Mouse (Mus musculus) adrenal gland, postnatal 14 days (tissue): ENCODE results near the gene Sdhd. TPM values are rescaled to one million over a fixed set of nuclear protein-coding genes. Genes with fewer than 3 reads are reported as not detected.
A peak's percentile ranks its signal among the peaks of the same experiment; 100 is the strongest.

ENCODE experiments used
- DNase-seq: peaks from one replicate; pipeline ENCODE4 v3.0.0; 2021; ENCODE audit warnings: mixed read lengths
- total RNA-seq: library from RNA; stranded (reverse); gene quantifications from 2 replicates; pipeline ENCODE4 v1.2.3, GENCODE M21; 2021

Gene Sdhd
- total RNA-seq, 1 experiment from 2014 or later: 565 TPM

GRCm38 (mm10) chr9:50590856-50591518, 12.6 kb downstream of the Sdhd start:
- DNase-seq: peak; percentile 50

- no peak for DNase-seq
Measured at GRCm38 (mm10) chr9:50586955-50587354, 16.7 kb downstream of the Sdhd start.

DNA sequence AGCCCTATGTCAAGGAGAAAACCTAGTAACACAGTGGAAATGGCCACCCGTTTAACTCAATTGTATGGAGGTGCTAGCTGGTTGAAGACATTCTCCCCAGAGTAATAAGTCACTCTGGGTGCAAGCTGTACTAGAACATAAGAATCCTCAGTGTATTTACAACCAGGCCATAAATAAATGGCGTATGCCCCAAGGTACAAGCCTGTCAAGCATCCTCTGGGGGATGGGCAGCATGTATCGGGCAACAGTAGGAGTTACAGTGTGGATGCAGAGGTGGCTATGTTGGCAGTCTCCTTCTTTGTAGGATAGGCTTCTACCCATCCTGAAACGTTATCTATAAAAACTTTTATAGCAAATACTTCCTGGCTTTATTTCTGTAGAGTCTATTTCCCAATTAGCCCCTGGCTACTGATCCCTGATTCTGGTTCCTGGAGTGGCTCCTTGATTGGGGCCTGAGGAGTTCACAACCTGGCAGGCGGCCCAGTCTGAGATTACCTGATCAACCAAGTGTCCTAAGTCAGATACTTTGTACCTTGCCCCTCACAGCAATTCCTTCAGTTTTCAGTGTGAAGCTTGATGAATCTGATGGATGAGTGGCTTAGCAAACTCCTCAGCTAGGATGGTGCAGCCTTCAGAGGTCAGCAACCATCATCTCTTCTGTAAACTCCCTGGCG, 18.3 kb downstream of the Sdhd start:
- no peak for DNase-seq

DNA sequence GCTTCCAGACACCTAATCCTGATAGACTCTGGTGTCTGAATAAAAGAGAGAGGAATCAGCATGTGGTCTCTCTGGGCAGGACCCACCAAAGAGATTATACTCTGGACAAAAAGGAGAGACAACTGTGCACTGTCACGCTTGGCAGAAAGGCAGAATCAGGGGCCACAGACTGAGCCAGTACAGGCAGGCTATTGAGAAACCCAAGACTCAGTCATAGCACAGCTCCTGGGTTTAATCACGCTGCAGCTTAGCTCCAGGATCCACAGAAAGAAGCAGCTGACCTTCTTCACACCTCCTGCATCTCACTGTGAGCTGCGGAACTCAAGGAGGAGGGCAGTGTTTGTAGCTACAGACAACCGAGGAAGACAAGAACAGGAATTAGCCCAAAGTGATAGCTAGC, 23.2 kb downstream of the Sdhd start:
- DNase-seq: no peak

- no peak for DNase-seq
Measured at GRCm38 (mm10) chr9:50569599-50570525, 33.8 kb downstream of the Sdhd start.

DNA sequence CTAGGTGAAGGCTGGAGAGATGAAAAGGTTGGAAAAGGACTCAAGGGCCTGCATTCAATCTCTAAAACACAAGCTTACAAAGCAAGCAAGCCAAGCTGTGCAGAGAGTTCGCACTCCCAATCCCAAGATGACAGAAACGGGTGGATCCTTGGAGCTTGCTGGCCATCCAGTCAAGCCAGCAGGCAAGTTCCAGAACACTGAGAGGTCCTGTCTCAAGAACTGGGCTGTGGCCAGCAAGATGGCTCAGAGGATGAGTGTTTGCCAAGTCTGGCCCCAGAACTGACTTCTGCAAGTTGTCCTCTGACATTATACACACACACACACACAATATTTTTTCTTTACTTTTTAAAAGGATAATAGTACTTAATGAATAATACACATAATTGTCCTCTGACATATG, 35.7 kb downstream of the Sdhd start:
- no peak for DNase-seq

DNA sequence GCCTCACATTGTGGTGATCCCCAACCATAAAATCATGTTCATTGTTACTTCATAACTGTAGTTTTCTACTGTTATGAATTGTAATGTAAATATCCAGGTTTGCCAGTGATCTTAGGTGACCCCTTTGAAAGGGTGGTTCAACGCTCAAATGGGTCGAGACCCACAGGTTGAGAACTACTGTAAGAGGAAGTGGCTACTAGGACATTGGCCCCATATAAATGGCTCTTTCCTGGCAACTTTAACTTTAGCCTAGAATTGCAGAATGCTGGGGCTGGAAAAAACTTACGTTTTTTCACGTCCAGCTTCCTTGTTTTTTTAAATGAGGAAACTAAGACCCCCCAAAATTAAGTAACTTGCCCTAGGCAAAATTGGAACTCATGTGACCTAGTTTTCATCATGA, 36.2 kb downstream of the Sdhd start:
- DNase-seq: no peak

DNA sequence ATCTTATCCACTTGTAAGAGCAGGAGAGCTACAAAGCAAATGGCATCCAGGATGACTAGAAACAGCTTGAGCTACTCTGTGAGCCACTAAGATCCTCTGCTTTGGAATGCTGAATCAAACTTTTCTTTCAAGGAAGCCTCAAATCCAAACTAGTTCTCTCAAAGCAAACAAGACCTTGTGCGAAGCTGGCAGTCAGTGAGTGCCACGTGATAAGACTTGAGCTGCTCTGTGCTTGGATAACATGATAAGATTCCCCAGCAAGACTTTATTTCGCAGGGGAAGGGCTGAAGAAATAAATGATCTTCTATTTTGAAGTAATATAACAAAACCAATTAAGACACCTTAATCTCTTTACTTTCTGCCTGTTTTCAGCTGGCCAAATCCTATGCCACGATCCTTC, 37.7 kb downstream of the Sdhd start:
- DNase-seq: no peak

- peak; percentile 10 for DNase-seq
Measured at GRCm38 (mm10) chr9:50565173-50565572, 38.4 kb downstream of the Sdhd start.

DNA sequence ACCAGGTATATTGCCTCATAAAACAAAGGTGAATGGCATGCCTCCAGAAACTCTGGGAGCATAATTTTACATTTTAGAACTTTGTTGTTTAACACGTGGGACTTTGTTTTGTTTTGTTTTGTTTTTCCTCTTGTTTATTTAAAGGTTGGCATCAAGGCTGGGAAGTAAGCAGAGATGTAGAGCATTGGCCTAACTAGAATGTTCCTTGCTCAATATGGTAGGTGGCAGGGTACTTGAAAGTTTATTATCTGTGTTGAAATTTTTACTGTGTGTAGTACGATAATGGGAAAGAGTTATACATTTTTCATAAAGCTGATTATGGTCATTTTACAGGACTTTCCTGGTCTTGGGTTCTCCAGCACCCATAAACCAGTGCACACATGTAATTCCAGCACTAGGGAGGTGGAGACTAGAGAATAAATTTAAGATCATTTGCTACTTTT, 41.7 kb downstream of the Sdhd start:
- DNase-seq: no peak

GRCm38 (mm10) chr9:50561145-50561917, 42.3 kb downstream of the Sdhd start, which contains the start of gene Tex12:
TSS of gene Tex12 (minus strand) at chr9:50561325.
- DNase-seq: no peak

- peak; percentile 20 for DNase-seq
Measured at GRCm38 (mm10) chr9:50555094-50555446, 48.5 kb downstream of the Sdhd start, which contains the start of gene Bco2. TSS of gene Bco2 (minus strand) at chr9:50555181.

GRCm38 (mm10) chr9:50554241-50555093, 49.1 kb downstream of the Sdhd start, which contains the start of gene Il18:
TSS of gene Il18 (plus strand) at chr9:50554827.
- DNase-seq: peak; percentile 54

DNA sequence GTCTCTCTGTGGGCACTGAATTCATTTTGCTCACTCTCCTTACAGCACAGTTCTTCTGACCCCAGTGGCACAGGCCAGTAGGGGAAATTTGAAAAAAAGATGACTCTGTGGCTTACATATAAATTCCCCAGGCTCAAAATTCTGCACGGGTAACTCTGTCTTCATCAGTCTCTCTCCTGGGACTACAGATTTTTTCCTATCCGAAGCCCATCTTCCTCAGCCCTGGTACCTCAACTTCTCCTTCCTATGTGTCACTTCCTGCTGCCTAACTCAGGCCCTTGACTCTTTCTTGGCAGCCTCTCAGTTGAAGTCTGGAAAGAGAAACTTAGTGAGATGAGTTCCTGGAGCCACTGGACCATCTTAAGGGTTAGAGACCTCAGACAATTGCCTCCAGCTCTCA, 50.1 kb downstream of the Sdhd start:
- DNase-seq: no peak

DNA sequence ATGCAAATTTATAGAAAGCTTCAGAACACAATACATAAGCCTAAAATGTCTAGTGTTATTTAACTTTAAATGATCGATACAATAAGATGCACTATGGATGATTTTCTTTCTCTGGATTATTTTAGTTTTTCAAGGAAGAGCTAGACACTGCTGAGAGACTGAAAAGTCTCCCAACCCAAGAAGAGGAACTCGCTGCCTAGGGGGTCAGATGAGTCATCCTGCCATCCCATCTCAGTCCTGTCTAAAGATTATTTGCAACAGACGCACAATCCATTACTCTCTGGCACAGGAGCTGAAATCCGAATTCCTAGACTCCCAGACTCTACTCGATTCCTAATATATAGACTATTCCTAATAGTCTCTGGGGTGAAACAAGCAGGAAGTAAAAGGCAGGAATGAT, 51.4 kb downstream of the Sdhd start:
- DNase-seq: no peak

DNA sequence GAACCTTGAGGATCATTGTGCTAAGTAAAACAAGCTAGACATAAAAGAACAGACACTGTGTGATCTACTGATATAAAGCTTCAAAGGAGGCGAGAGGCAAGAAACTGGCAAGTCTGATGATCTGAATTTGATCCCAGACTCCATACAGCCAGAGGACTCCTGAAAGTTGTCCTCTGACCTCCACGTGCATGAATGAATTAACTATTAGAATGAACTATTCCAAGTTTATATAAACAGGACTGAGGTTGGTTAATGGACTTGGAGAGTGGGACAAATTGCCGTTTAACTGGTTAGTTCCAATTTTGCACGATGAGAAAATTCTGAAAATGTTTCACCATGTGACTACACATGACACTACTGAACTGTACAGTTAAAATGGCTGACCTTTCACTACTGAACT, 54.7 kb downstream of the Sdhd start:
- DNase-seq: no peak

- no peak for DNase-seq
Measured at GRCm38 (mm10) chr9:50547859-50548478, 55.6 kb downstream of the Sdhd start.
